18 mouse cellular contexts compared by ENCODE assay signal in the genomic region with DNA sequence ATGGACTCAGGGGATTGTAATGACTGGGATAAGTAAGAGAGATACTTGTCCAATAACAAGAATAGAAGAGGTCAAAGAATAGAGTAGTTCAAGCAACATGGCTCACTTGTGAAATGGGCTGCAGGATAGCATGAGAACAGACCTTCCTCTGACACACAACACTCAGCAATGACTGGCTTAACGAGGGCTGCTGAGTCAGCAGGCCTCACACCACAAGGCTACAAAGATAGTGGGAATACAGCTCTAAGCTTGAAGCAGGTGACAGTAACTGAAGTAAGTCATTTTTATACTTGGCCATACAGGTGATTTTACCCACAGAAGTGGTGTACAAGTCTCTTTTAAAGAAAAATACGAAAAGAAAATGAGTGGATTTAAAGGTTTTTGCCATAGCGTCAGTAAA.
"Had no signal": no experiment of that assay in that cellular context is flagged by ENCODE, and none has a peak within 500 bp of the region (broad histone marks: within the 10 kb centered on the region; RNA-seq: fewer than 3 reads in every experiment).

No protein-coding gene starts in this region.

- H3K9me3 ChIP-seq: limb, embryonic 12.5 days; limb, embryonic 15.5 days had no signal

- H3K4me3 ChIP-seq: left cerebral cortex, adult 2 months; limb, embryonic 12.5 days; limb, embryonic 15.5 days had no signal

- H3K27ac ChIP-seq: left cerebral cortex, adult 2 months; limb, embryonic 12.5 days; limb, embryonic 15.5 days; liver, embryonic 14.5 days; macrophage had no signal

- H3K4me1 ChIP-seq: limb, embryonic 12.5 days had no signal

- DNase-seq: kidney, postnatal 10 days; kidney, postnatal 36 days; layer of hippocampus, postnatal 36 days; left cerebral cortex, postnatal 4 days; liver, postnatal 0 days; lung, embryonic 14.5 days; midbrain, embryonic 14.5 days; thymus, adult 2 months; thymus, postnatal 14 days; thymus, postnatal 4 days had no signal

- H3K4me2 ChIP-seq: limb, embryonic 12.5 days; limb, embryonic 15.5 days; liver, embryonic 11.5 days; lung, embryonic 14.5 days; midbrain, embryonic 11.5 days had no signal

- H3K9ac ChIP-seq: limb, embryonic 12.5 days; limb, embryonic 15.5 days; liver, embryonic 14.5 days; liver, postnatal 0 days; lung, embryonic 14.5 days had no signal

- H3K27me3 ChIP-seq: limb, embryonic 12.5 days; limb, embryonic 15.5 days had no signal

- ATAC-seq: liver, postnatal 0 days; lung, postnatal 0 days had no signal
